Mouse (Mus musculus): ENCODE results near the gene Shisa5. TPM values are rescaled to one million over a fixed set of nuclear protein-coding genes. Genes with fewer than 3 reads are reported as not detected.

Gene Shisa5
- polyA plus RNA-seq, 1 experiment from 2014 or later: 33.6 TPM

Other genes with a start within 250 kb of the Shisa5 start
- gene Nckipsd, start 230.2 kb upstream of the Shisa5 start, polyA plus RNA-seq (2015; fragmentation: Nextera tagmentation; extraction: Ambion mirVana): 15.2 and 17.6 TPM in 2 replicates
- 13.3 and 14.4 TPM in 2 replicates for gene Celsr3, start 212.2 kb upstream of the Shisa5 start, polyA plus RNA-seq (2015; fragmentation: Nextera tagmentation; extraction: Ambion mirVana)
- 8.1 and 8.5 TPM in 2 replicates for gene Slc26a6, start 185.3 kb upstream of the Shisa5 start, polyA plus RNA-seq (2015; fragmentation: Nextera tagmentation; extraction: Ambion mirVana)
- gene Tmem89, start 123.9 kb upstream of the Shisa5 start, polyA plus RNA-seq (2015; fragmentation: Nextera tagmentation; extraction: Ambion mirVana): 0.25 TPM in 1 of 2 replicates, not detected in the other
- gene Uqcrc1, start 101.9 kb upstream of the Shisa5 start, polyA plus RNA-seq (2015; fragmentation: Nextera tagmentation; extraction: Ambion mirVana): 361 and 379 TPM in 2 replicates
- gene Col7a1, start 85.0 kb upstream of the Shisa5 start, polyA plus RNA-seq (2015; fragmentation: Nextera tagmentation; extraction: Ambion mirVana): 1.2 and 1.6 TPM in 2 replicates
- gene Ucn2, start 52.6 kb upstream of the Shisa5 start, polyA plus RNA-seq (2015; fragmentation: Nextera tagmentation; extraction: Ambion mirVana): not detected in 2 replicates
- gene Pfkfb4, start 46.8 kb upstream of the Shisa5 start, polyA plus RNA-seq (2015; fragmentation: Nextera tagmentation; extraction: Ambion mirVana): 14.5 and 16.8 TPM in 2 replicates
- 9.3 and 13.0 TPM in 2 replicates for gene Trex1, start 21.2 kb downstream of the Shisa5 start, polyA plus RNA-seq (2015; fragmentation: Nextera tagmentation; extraction: Ambion mirVana)
- gene Atrip, start 35.6 kb downstream of the Shisa5 start, polyA plus RNA-seq (2015; fragmentation: Nextera tagmentation; extraction: Ambion mirVana): 31.4 and 31.5 TPM in 2 replicates
- gene Ccdc51, start 43.9 kb downstream of the Shisa5 start, polyA plus RNA-seq (2015; fragmentation: Nextera tagmentation; extraction: Ambion mirVana): 17.9 and 18.9 TPM in 2 replicates
- 693 and 750 TPM in 2 replicates for gene Tma7, start 44.0 kb downstream of the Shisa5 start, polyA plus RNA-seq (2015; fragmentation: Nextera tagmentation; extraction: Ambion mirVana)
- 22.4 and 27.7 TPM in 2 replicates for gene Plxnb1, start 56.8 kb downstream of the Shisa5 start, polyA plus RNA-seq (2015; fragmentation: Nextera tagmentation; extraction: Ambion mirVana)
- gene Fbxw21, start 123.5 kb downstream of the Shisa5 start, polyA plus RNA-seq (2015; fragmentation: Nextera tagmentation; extraction: Ambion mirVana): not detected in 2 replicates
- not detected in 2 replicates for gene Fbxw13, start 157.4 kb downstream of the Shisa5 start, polyA plus RNA-seq (2015; fragmentation: Nextera tagmentation; extraction: Ambion mirVana)
- gene Fbxw20, start 196.2 kb downstream of the Shisa5 start, polyA plus RNA-seq (2015; fragmentation: Nextera tagmentation; extraction: Ambion mirVana): not detected in 2 replicates
- gene Fbxw14, start 249.1 kb downstream of the Shisa5 start, polyA plus RNA-seq (2015; fragmentation: Nextera tagmentation; extraction: Ambion mirVana): not detected in 2 replicates

All from forebrain, embryonic 13.5 days (tissue).